Mouse (Mus musculus) large intestine, adult 2 months (tissue): Measurements from ENCODE around the gene Fez2. TPM values are rescaled to one million over a fixed set of nuclear protein-coding genes. Genes with fewer than 3 reads are reported as not detected.

Experiments used
- DNase-seq: peaks from one replicate; pipeline ENCODE4 v3.0.0-alpha.2; 2012; ENCODE audit warnings: low read depth, low spot score
- WGBS: fragments of 180-500 bp; shearing (Covaris S2); methylation state at CpG from one replicate; pipeline ENCODE4 v1.1.7; 2018; 5-methylcytosine and 5-hydroxymethylcytosine counted together
- polyA plus RNA-seq: library from polyadenylated mRNA; depleted of rRNA; stranded (reverse); fragments of >200 nt; gene quantifications from 2 replicates; pipeline ENCODE4 v1.2.3, GENCODE M21; 2012; rRNA removed

Gene Fez2
- polyA plus RNA-seq, 1 experiment: 23.5 TPM

- DNase-seq: no peak
- WGBS: 64% methylated on average over 3 of the region's 3 CpGs
Observed at GRCm38 (mm10) chr17:78328287-78328686, 89.7 kb downstream of the Fez2 start.

DNA sequence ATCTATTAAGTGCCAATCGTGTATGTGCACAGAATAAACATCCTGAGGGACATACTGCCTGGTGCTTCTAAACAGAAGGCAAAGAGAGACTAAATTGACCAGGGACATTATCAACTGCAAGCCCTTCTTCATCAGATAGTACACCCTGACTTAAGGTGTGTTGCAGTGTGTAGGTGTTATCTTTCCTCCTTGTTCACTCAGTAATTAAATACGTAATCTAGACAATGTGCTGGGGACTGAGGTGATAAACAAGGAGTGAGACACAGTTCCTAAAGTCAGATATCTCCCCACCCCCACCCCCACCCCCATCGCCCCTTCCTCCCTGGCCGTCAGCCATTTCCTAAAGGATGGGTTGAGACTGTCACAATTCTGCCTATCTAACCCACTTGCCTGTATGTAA is 90.8 kb downstream of the Fez2 start:
- DNase-seq: no peak
- 79% methylated on average over 4 of the region's 4 CpGs for WGBS

DNA sequence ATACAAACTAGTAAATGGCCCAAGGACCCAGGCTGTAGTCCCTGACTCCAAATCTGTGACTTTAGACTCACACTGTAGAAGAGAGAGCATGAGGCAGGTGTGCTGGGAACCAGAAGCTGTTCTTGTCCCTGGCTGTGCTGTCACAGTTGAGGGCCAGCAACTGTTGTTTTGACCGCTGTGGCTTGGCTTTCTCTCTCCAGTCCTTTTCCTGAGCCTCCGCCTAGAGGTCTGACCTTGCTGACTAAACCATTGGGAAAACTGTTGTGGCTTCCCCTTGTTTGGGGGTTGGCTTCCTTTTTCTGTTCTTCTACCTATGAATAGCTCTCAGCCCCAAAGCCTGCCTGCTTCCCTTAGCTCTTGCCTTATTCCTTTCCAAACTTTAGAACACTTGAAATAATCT is 91.6 kb downstream of the Fez2 start:
- WGBS: 75% methylated on average over 2 of the region's 2 CpGs
- DNase-seq: no peak

DNA sequence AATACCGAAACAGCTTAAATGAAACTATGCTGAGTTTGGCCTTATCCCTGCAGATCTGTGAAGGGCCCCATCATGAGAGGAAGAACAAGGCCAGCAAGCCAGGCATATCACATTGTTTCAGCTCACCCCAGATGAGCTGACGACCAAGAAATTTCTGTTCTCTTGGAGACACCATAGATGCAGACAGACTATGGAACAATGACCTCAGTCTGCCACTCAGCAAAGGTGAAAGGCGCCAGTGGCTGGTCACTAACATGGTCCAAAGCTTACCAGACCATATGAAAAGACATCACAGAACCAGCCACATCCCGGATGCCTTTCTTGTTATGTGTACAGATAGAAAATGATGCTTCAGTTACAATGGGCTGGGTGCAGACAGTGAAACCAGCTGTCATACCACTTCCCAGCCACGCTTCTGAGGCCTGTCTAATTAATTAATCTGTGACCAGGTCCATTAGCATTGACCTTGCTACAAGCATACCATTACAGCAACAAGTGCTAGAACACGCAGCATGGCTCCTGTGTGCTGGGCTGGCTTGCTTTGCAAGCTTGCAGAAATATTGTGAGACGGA is 92.1 kb downstream of the Fez2 start:
- 94% methylated on average over 7 of the region's 7 CpGs for WGBS
- DNase-seq: no peak

- WGBS: 56% methylated on average over 18 of the region's 18 CpGs
- DNase-seq: no peak
Observed at GRCm38 (mm10) chr17:78322369-78323335, 95.3 kb downstream of the Fez2 start.

DNA sequence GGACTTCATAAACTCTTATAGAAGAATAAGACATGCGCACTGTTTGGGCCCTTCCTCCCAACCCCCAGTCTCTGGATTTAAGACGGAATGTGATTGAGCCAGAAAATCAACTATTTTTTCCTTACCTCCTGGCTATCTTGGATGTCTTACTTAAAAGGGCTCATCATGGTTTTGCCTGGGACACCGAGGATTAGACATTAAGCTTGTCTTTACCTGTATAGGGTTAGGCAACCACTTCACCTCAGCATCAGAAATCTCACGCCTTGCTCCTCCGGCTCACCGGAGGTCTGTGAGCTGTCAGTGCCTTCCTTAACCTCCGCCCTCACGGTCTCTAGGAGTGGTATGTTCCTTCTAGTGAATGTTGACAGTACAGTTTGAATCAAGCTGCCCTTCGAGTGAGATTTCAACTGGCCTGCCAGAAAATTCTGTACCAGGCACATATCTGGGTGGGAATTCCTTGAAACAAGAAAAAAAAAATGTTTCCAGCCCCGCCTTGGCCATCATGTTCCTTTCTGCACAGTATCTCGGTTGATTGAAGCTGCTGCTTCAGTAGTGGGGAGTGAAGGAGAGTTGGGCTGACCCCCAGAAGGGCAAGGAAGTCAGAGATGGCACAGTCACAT is 96.6 kb downstream of the Fez2 start:
- 82% methylated on average over 11 of the region's 11 CpGs for WGBS
- no peak for DNase-seq

Other genes with a start within 250 kb of the Fez2 start
- gene Crim1, start 217.9 kb downstream of the Fez2 start, polyA plus RNA-seq: 10.3 and 25.8 TPM in 2 replicates
- gene Vit, start 89.9 kb upstream of the Fez2 start, polyA plus RNA-seq: 0.34 and 0.63 TPM in 2 replicates